Mouse (Mus musculus): ENCODE data around the gene Gm12117.

Gene Gm12117

GRCm38 (mm10) chr11:33276637-33277036 lies at the start of gene Gm12117:
Gene Gm12117, minus strand, starts transcription at chr11:33276737.
- DNase-seq (ENCODE audit: low spot score), result no peak

GRCm38 (mm10) chr11:33319006-33319611 lies 42.6 kb upstream of the Gm12117 start:
- no peak for DNase-seq (ENCODE audit: low spot score)

DNA sequence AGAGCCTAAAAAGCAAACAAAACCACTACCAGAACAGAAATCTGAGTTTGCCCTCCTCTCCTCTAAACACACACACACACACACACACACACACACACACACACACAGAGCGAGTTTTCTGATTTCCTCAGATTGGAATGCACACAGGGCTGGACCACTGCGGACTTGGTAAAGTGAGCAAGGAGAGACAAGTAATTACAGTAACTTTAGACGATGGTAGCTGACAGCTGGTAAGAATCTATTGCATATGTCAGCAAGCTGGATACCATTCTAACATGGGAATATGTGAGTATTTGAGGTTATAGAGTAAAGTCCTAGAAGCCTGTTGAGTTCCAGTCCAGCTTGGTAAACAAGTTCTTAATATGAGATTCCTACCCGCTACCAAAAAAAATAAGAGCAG lies 33.0 kb upstream of the Gm12117 start:
- DNase-seq (ENCODE audit: low spot score), result no peak

DNA sequence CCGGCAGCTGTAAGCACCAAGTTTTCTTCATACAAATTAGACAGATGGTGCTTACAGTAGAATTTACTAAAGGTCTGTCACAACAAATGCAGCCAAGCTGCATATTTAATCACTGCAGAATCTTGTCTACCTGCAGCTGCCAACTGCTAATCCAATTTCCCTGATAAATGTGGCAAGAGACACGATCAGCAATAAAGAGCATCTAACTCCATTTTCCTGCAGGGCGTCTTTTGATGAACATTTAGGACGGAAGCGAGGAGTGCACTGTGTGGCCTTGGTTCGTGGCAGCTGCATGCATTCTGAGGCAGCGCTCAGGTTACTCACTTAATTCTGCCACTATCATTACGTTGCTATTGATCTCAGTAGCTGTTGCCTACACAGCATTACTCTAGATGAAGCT lies 24.3 kb upstream of the Gm12117 start:
- DNase-seq (ENCODE audit: low spot score), result peak; percentile 4

DNA sequence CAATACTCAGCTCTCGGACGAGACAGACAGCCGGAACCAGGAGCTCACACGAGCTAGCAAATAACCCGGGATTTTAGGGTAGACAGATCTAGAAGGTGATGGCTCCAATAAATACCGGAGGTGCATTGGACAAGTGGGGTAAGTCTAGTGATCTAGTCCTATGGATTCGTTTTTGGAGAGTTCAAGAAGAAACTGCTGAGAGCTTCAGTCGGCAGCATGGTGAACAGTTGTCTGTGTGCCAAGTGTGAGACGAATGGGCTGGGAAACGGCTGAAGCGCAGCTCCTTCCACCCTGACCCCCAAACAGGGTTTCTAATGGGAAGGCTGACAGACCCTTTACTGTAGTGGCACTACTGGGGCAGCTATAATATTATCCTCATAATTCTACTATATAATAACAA lies 22.8 kb upstream of the Gm12117 start:
- no peak for DNase-seq (ENCODE audit: low spot score)

GRCm38 (mm10) chr11:33297121-33297520 lies 20.6 kb upstream of the Gm12117 start:
- DNase-seq (ENCODE audit: low spot score), result no peak

GRCm38 (mm10) chr11:33295422-33295821 lies 18.9 kb upstream of the Gm12117 start:
- DNase-seq (ENCODE audit: low spot score), result no peak

- DNase-seq (ENCODE audit: low spot score), result no peak
Measured at GRCm38 (mm10) chr11:33294063-33294462, 17.5 kb upstream of the Gm12117 start.

DNA sequence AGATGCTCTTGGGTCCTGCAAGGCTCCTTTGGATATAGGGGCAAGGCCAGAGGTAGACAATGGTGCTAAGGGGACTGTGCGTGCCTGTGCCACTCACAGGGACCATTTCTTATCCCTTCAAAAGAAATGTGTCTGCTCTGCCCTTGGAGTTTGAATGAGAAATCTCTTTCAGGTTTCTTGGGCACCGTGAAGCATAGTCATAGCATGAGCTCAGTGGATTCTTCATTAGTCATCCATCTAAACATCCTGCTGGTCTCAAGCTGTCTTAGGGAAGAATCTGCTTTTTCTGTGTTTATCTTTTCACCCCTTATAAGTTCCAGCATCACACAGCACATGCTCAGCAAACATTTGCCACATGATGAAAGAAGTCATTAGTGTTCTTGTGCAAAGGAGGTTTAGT lies 2.0 kb upstream of the Gm12117 start:
- DNase-seq (ENCODE audit: low spot score), result no peak

DNA sequence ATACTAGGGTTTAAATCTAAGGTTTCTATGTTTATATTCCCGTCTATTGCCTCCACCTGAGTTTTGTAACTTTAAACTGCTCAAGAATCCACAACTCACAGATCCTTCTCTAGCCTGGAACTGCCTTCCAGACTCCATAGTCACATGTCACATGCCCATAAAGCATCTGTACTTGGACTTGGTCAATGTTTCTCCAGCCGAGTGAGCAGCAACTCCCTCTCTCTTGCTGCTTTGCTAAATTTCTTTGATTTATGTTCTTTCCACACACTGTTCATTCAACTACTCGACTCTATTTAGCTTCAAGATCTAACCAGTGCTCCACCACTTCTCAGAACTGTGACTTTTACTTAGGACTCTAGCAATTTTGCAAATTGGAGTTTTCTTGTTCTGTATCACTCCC lies 1.7 kb downstream of the Gm12117 start:
- DNase-seq (ENCODE audit: low spot score), result no peak

GRCm38 (mm10) chr11:33274294-33274693 lies 2.2 kb downstream of the Gm12117 start:
- DNase-seq (ENCODE audit: low spot score), result no peak

DNA sequence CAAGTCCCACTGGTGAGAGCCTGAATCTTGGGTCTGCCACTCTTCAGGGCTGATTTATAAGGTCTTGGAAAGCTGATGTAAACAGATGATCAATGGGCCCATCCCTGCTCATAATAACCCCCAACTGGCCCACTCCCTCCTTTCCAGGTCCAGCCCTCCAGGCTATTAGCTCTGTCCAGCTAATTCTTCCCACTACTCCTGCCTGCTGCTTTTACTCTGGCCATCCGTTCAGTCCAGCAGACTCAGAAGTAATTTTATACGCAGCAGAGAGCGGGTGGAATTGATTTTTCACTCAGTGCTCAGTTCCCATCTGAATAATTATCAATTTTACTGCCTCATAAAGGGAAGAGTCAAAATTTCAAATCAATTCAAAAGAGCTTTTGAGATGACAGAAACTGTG lies 36.2 kb downstream of the Gm12117 start:
- DNase-seq (ENCODE audit: low spot score), result no peak

DNA sequence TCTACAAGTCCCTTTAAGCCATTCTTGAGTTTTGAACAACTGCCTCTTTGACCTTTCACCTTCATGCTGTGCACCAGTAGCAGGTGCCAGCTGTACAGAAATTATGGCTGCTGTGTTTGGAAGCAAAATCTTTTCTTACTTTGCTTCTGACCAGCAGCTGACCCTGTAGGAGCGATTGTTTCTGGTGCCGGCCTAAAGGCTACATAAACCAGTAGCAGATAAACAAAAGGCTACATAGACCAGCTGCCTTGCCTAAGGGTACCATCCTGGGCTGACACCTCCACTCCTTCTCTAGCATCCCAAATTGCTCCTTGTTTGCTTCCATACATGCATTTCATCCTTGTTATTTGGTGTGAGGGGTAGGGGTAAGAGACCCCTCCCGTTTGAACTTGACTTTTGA lies 42.4 kb downstream of the Gm12117 start:
- no peak for DNase-seq (ENCODE audit: low spot score)

DNA sequence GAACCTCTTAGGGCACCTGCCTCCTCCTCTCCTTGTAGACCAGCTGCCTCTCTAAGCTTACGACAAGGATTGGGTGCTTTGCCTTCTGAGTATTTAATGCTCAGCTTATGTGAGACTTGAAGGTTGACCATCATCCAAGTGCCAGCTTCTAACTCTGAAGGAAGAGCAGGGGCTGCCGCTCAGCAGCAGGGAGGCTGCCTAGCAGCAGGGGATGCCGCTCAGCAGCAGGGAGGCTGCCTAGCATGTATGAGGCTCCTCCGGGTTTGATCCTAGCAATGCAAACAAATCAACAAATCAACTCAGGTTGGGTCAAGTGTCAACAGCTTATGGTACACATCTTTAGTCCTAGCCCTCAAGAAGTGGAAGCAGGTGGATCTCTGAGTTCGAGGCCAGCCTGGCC lies 44.5 kb downstream of the Gm12117 start:
- DNase-seq (ENCODE audit: low spot score), result no peak

- DNase-seq (ENCODE audit: low spot score), result no peak
Measured at GRCm38 (mm10) chr11:33228186-33228585, 48.4 kb downstream of the Gm12117 start.

DNA sequence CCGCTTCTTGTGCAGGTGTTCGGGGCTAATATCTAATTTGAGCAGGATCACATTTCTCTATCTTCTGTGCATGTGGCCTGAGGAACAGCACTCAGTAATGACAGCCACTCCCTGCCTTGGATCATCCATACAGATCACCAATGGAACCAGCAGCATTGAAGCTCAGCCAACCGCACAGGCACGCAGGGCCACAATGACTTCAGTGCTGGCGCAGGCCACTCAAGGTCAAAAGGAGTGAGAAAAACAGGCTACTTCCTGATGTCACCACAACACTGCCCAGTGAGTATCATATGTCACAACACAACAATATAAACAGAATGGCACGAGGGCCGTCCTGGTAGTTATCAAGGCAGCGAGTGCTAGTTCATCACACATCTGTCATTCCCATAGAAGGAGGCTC lies 50.0 kb downstream of the Gm12117 start:
- DNase-seq (ENCODE audit: low spot score), result no peak

All from layer of hippocampus, adult 9-10 months (tissue).